Mouse (Mus musculus): ENCODE data around the gene Gm10801.
"Not testable (repeated sequence)": the region's sequence is repeated elsewhere in the genome, so short reads cannot be mapped to it uniquely, and the experiment has no call there.

Gm10801 gene

GRCm38 (mm10) chr2:98661937-98662336, at the start of gene Gm10801:
Gene Gm10801 (plus strand): TSS chr2:98662237.
- not testable (repeated sequence) for DNase-seq (ENCODE audit: low spot score in 2 of 2)

GRCm38 (mm10) chr2:98667201-98667600, 5.2 kb downstream of the Gm10801 start, which contains the start of gene Gm10800:
Gene Gm10800 (minus strand): TSS chr2:98667301.
- DNase-seq (ENCODE audit: low spot score in 2 of 2), result not testable (repeated sequence)

GRCm38 (mm10) chr2:98697533-98697932, 35.5 kb downstream of the Gm10801 start:
- DNase-seq (ENCODE audit: low spot score in 2 of 2), result no peak

Measured in natural killer cell, adult 2 months (primary cell).